Mouse (Mus musculus) lung, postnatal 36 days (tissue): ENCODE data around the gene Kmt5a.
"Not testable (repeated sequence)": the region's sequence is repeated elsewhere in the genome, so short reads cannot be mapped to it uniquely, and the experiment has no call there.

Experiments used
- DNase-seq: peaks from one replicate; pipeline ENCODE4 v3.0.0; 2022; ENCODE audit warnings: mixed read lengths

The Kmt5a gene

DNA sequence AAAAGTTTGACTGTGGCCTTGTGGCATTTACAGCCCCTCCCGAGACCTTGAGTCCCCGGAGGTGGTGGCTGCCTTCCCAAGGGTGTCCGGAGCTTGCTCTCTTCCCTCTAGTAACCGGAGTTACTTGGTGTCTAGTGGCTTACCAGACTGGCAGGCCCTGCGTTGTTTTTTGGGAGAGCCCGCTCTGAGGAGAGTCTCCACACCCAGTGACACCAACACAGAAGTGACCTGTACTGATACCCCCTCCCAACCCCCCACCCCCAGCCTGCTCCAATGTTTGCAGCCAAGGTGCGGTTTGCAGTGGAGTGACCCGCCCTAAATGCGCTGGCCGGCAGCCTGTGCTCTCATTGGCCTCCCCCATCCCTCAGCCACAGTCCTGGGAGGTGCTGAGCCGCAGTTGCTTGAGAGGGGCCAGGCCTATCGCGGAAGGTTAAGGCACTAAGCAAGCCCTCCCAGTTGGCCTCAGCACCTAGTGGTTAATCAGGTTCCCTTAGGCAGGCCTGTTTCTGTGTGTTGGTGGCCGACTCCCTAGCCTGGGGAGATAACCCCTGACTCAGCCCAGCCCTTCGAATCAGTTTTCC is 6.7 kb downstream of the Kmt5a start:
- DNase-seq = peak; percentile 84

DNA sequence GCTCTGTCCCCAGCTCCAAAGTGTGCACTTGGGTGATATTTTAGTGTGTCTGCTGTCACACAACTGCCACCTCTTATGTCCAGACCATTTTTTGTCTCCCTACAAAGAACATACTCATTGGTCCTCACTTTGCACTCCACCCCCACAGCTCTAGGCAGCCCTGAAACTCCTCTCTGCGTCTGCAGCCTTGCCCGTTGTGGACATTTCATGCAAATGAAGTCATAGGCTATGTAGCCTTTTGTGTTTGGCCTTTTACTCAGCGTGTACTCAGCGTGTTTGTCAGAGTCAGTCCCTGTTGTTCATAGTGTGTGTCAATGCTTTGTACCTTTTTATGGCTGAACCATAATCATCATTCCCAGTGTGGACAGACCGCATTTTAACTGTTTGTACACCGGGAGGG is 9.8 kb downstream of the Kmt5a start:
- peak; percentile 43 for DNase-seq

DNA sequence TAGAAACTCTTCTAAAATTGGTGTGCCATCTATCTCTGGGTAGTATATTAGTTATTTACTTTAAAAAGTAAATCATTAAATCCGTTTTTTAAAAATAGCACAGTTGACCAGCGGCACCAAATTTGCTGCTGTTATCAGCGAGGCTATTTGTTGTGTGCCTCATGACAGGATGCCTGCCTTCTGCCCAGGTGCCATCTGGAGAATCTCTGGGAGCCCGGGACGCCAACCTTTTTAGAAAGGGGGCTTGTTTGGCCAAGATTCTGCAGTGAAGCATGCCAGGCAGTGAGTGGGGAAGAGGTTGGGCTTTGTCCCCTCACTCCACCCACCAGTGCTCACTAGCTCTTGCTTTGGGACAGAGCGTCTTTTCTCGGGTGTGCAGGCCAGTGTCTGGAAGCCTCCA is 10.3 kb downstream of the Kmt5a start:
- DNase-seq = no peak

DNA sequence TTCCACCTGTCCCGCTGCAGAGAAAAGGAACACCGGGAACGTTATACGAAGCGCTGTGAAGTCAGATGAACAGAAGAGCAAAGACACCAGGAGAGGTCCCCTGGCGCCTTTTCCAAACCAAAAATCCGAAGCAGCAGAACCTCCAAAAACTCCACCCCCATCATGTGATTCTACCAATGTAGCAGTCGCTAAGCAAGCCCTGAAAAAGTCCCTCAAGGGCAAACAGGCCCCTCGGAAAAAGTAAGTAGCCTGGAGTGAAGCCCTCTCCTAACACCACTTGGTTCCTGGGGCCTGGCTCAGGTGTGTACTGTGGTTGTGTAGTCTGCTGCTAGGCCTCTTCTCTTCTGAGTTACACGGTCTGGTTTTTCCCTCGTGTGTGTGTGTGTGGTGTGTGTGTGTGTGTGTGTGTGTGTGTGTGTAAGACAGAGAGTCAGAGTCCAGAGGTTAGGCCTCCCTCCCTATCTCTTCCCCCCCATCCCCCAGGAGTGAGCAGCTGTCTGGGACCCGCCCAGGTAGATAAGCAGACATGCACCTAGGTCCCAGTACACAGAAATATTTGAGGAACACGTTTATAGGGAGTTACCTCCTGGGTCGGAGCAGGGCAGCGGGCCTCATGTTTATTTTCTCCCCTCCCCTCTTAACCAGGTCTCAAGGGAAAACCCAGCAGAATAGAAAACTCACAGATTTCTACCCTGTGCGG is 11.1 kb downstream of the Kmt5a start:
- DNase-seq = no peak

DNA sequence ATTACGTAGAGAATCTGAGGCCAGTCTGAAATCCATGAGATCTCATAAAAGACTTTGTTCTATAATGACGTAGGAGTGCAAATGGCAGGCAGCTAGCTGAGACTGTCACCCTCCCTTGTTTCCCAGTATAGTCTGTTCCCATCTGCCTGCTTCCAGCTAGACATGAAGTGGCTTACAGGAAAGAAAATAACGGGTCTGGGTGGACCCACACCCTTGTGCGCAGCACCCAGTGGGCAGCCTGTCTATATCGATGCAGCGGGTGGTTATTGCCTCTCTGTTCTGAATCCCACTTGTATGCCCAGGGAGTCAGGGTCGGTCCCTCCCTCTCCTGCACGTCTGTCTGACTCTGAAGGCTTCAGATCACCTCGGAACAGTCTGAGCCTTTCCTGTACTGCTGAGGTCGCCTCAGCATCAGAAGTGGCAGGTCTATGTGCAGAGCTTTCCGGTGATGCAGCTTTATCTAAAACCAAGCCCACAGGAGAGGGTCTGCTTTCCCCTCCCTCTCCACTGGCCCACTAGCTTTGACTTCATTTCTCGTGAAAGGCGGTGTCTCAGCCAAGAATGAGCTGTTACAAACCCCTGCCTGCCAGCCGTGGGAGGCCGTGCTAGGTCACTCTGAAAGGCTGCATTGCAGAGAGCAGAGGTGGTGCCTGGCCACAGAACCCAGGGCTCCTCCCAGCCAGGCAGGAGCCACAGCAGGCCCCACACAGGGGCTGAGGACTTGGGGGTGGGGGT is 12.9 kb downstream of the Kmt5a start:
- DNase-seq = no peak

DNA sequence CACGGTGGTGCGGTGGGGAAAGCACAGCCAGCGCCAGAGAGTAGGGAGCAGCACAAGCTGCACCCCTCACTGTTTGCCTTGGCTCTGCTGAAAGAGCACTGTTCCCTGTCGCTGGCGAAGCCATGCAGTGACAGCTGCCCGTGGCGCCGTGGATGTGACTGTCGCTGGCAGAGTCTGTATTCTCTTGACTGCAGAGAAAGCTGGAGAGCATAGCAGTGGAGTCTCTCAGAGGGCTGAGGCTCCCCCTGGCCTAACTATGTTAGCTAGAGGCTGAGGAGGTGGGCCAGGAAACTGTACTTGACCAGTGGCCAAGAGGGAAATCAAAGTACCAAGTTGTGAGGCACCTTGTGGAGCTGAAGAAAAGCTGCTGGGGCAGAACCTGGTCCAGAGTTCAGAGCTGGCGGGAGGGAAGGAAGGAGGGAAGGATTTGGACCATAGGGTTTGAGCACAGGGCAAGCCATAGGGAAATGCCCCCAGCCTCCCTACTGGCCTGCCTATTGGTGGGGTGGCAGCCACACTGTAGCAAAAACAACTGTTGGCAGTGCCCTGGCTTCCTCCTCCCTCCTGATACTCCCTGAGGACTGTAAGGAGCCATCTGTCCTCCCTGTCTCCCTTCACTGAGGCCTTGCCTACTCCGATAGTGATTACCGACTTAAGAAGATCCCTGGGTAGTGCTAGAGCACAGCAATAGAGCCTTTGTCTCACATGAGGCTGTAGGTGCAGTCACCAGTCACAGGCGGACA is 13.8 kb downstream of the Kmt5a start:
- no peak for DNase-seq

DNA sequence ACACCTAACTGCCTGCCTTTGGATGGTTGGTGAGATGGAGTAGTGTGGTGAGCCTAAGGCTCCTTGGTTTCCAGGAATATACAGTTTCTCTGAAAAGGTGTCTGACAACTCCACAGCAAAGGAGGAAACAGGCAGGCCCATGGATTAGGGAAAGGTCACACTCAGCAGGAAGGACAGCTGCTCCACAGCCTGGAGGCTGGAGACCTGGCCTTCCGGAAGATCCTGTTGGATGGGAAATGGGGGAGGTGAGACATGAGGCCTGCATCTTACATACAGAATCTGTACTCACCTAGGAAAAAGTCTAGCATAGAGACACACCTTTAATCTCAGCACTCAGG is 14.3 kb downstream of the Kmt5a start:
- DNase-seq = no peak

DNA sequence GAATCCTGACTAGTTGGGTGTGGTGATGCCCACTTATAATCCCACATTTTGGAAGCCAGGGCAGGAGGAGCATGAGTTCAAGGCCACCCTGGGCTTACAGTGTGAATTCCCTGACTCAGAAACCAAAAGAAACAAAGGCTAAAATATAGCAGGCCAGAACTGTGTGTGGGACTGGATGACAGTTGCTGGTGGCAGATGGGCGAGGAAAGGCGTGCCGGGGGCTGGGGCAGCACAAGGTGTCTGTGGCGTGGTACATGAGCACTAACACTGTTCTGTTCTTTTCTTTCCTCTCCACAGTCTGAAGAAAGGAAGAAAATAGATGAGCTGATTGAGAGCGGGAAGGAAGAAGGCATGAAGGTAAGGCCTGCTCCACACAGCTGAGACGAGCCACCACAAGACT is 17.0 kb downstream of the Kmt5a start:
- no peak for DNase-seq

DNA sequence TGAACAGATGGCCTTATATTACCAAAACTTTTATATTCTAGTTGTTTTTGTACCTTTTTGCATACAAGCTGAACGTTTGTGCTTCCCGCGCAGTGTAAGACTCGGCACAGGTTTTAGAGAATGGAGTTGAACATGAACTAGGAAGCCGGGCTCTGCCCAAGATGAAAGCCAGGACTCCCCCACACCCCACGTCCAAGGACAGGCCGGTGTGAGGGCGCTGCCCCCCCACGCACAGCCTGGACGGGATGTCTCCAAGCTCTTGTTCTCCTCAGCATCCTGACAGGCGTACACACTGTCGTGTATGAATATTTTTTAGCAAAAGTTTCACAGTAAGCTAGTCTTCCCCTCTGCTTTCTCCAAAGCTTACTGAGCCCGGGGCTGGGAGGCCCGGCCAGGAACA is 21.2 kb downstream of the Kmt5a start:
- DNase-seq = not testable (repeated sequence)

DNA sequence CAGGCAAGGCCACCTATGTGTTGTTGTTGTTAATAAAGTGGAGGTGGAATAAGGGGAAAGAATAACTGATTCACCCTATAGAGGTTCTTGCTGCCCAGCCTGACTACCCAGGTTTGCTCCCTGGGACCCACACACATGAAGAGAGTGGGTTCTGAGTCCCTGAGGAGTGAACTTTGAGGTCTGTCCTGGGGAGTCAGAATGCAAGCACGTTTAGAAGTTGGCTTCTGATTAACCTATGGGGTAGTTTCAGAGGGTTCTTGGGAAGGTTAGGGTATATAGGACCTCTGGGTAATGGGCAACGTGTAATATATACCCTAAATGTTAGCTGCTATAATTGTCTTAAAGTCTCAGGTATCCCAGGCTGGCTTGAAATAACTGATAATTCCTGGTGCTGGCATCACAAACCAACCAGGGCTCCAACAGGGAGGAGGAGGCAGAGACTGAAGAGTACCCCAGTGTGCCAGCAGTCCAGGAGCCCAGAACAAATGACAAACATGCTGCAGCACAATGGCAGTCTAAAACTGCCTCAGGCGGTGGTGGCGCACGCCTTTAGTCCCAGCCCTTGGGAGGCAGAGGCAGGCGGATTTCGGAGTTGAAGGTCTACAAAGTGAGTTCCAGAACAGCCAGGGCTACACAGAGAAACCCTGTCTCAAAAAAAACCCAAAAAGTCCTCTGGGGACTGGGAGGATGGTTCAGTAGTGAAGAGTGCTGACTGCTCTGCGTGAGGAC is 22.7 kb downstream of the Kmt5a start:
- no peak for DNase-seq

DNA sequence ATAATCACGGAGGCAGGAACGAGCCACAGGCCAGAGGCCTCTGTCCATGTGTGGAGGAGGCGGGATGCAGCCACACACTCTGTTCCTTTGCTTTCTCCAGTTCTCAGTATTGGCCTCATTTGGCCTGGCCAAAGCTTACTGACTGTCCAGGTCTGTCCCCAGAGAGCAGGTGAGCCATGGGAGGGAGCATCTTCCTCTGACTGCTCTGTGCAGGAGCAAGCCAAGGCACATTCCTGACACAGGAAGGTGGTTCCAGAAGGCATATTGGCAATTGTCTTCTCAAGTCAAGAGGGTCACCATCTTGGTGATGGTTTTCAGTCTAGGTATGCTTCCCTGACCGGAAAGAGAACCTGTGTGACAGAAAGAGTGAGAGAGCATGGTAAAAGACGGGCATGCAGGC is 23.7 kb downstream of the Kmt5a start:
- no peak for DNase-seq

DNA sequence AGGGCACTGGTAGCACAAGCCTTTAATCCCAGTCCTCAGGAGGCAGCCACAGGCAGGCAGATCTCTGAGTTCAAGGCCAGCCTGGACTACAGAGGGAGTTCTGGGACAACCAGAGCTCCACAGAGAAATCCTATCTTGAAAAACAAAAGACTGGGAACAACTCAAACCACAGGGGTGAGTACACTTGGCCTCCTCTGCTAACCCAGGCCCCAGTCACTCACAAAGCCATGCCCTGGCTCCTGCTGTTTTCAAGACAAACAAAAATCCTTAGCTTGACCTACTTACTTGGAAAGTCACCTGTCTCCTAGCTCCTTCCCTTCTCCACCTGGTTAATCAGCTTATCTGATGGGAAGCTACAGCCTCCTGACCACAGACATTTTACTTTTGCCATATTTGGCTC is 25.2 kb downstream of the Kmt5a start:
- no peak for DNase-seq

DNA sequence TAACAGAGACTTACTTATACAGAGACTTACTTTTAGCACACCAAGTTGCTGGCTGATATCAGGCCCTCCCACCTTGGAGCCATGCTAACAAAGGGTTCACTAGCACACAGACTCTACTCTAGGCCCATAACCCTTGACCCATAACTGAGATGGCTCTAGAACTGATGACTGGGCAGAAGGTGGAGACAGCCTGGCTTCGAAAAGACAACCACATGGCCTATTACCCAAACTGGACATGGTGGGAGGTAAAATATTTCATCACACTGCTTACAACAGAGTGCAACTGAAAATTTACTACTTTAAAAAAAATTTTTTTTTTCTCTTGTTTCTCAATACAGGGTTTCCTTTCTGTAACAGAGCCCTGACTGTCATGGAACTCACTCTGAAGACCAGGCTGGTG is 28.0 kb downstream of the Kmt5a start:
- no peak for DNase-seq

DNA sequence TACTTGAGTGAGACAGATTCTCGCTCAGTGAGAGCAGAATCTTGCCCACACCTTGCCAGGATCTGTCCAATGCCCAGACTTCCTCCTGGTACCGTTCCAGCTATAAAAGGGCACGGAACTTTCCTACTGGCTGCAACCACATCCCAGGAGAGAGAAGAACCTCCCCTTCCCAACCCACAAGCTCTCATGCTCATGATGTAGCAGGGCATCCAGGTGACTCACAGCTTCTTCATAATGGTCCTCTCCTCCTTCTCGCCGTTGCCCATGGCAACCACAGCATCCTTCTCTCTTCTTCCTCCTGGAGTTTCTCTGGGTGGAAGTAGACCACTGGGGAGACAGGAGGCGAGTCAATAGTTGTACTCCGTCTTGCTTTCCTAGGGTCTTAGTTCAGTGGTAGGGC is 28.6 kb downstream of the Kmt5a start:
- no peak for DNase-seq

DNA sequence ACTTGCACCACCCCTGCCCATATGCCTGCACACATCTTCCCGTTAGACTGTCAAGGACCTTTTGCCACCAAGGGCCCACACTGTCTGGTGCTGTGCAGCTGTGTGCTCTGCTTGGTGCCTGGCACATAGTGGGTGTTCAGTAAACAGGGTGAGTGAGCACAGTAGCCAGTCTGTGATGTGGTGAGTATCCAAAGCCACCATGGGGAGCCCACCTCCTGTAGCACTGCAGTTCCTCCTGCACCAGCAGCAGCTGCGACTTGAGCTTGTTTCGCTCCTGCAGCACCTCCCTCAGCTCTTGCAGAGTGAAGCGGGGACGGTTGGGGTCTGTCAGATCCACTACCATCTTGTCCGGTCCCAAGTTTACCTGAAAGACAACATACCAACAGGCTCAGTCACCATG is 29.8 kb downstream of the Kmt5a start:
- DNase-seq = no peak

DNA sequence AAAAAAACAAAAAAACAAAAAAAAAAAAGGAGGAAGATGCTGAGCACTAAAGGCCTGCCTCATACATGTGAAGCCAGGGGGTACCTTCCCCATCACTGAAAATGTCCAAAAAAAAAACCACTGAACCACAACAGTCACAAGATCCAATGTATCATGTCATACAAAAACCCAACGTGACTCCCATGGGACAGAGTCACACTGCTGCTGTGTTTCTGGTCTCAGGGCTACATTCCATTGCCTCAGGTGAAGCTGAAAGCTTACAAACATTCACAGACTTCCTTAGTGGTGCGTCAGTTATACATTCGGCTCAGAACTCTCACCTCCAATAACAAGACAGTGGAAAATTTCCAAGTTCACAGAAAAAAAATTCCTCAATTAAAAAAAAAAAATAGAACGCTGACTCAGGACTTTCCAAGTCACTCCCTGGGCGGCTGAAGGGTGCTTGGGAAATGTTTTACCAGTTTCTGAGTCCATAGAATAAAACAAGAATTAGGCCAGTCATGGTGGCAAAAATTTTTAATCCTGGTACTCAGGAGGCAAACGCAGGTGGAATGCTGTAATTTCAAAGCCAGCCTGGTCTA is 31.0 kb downstream of the Kmt5a start:
- no peak for DNase-seq

DNA sequence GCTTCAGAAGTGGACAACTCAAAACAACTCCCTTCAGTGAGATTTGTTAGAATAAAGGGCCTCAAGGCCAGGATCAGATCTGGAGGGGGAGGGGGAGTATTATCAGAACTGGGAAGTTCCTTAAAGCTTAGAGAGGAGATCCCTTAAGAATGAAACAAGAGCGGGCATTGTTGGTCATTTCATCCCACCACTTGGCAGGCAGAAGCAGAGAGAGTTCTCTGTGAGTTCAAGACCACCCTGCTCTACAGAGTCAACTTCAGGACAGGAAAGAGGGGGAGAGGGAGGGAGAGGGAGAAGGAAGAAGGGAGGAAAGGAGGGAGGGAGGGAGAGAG is 39.1 kb downstream of the Kmt5a start:
- no peak for DNase-seq

DNA sequence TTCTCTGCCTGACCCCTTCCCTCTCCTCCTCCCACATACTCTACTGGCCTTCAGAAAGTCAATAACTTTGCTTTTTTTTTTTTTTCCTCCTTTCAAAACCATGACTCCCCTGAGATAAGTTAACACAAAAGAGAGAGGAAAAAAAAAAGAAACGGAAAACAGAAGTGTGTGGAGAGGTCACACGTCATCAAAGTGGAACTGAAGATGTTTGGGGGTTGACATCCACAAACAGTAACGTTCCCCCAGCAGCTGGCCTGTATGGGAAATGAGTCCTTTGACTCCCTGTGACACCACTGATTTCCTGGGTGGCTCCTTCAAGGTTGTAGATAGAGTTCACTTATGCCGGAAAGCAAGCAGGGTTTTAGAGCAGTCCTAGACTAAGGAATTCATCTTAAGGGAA is 40.4 kb downstream of the Kmt5a start:
- DNase-seq = no peak

DNA sequence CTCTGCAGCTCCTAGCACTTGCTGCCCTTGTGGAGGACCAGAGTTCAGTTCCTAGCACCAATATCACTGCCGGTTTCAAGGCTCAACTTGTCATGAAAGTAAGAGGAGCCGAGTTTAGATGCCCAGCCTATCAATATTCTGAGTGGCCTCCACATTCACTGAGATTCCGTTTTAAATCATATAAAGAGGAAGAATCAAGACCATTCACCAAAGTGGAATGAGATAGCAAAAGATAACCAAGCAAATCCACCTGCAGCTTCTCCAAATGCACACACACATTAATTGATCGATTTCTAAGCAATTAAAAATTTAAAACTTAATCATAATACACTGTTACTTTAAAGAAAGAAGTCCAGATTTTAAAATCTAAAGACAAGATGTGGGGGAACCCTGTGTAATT is 42.0 kb downstream of the Kmt5a start:
- DNase-seq = no peak

DNA sequence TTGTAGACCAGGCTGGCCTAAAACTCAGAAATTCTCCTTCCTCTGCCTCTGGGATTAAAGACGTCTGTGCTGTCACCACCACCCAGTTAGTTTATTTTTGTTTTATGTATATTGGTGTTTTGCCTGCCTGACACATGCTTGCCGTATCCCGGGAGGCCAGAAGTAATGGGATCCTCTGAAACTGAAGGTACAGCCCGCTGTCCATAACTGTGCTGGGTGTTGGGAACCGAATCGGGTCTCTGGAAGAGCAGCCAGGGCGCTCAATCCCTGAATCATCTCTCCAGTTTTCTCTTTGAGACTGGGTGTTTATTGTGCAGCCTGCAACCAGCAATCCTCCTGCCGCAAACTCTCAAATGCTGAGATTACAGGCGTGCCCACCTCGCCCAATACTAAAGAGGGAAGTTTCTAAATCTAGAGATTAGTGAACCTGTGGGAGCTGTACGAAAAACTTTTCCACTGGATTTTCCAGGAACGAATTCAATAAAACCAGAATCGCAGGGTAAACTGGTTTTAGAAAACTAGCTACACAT is 42.8 kb downstream of the Kmt5a start:
- DNase-seq = peak; percentile 43

DNA sequence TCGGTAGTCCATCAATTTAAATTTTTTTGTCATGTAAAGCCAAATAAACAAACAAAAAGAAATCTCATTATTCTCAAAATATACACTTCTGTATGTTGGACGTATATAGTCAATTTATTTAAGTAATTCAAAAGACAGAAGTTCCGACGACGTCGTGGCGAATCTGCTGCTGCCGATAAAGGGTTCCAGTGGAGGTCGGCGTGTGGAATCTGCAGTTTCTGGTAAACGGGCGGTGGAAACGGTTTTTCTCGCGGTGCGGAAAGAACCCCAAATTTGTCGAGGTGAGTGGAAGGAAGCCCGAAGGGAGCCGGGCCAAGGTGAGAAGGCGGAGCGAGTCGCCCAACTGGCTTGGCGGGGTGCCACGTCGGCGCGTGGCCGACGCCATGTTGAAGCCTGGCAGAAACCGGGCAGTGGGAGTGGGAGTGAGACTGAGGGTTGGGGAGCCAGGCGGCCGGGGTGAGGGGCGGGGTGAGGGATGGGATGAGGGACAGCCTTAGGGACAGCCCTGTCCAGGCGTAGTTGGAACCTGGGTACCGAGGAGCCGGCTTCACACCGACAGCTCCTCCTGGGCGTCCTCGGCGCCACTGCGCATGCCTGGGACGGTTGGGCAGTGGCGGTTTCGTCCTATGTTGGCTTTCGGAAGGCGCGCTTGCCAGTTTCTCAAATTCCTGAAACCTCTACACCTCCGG is 43.4 kb downstream of the Kmt5a start, which contains the start of gene Snrnp35:
Snrnp35 (plus strand) TSS at position 169 of the 689 bp plus-strand sequence.
- DNase-seq = peak; percentile 93
